Mouse (Mus musculus): ENCODE results near the gene Mamdc2. TPM values are rescaled to one million over a fixed set of nuclear protein-coding genes. Genes with fewer than 3 reads are reported as not detected.
"Not testable (repeated sequence)": the region's sequence is repeated elsewhere in the genome, so short reads cannot be mapped to it uniquely, and the experiment has no call there.

Gene Mamdc2
- 1.9 and 2.0 TPM in 2 replicates for polyA plus RNA-seq (2015; fragmentation: Nextera tagmentation; extraction: Ambion mirVana)

- H3K27ac ChIP-seq, result no peak within 1 kb of the TSS
- peak; percentile 67; the same call in 1 of the 2 replicates for ATAC-seq (ENCODE audit: low FRiP score, low read depth)
- 1% methylated on average over 19 of the region's 19 CpGs for WGBS
- peaks cover 6% of the 10 kb centered on the region; the same call in 1 of the 2 replicates for H3K9me3 ChIP-seq
- peaks cover 24% of the 10 kb centered on the region for H3K4me1 ChIP-seq
- 0 out of 2 replicates have a peak, but pooled peaks cover 3% of the 10 kb centered on the region for H3K27me3 ChIP-seq
- peak within 1 kb of the TSS; percentile 50 for H3K4me3 ChIP-seq
- peak within 1 kb of the TSS; percentile 97 for H3K4me2 ChIP-seq (replicated peaks)
- H3K36me3 ChIP-seq, result no peaks in the 10 kb centered on the region
- H3K9ac ChIP-seq, result peak within 1 kb of the TSS; percentile 65
Measured at GRCm38 (mm10) chr19:23447988-23448497, at the start of gene Mamdc2. TSS of gene Mamdc2 (minus strand) at chr19:23448442.

GRCm38 (mm10) chr19:23498011-23498410 is 49.8 kb upstream of the Mamdc2 start:
- no peaks in the 10 kb centered on the region for H3K27me3 ChIP-seq
- no peaks in the 10 kb centered on the region for H3K9me3 ChIP-seq
- WGBS, result 86% methylated on average over 7 of the region's 7 CpGs
- no peak overlapping the region for H3K9ac ChIP-seq
- peaks cover 7% of the 10 kb centered on the region; the same call in 1 of the 2 replicates for H3K4me1 ChIP-seq
- ATAC-seq (ENCODE audit: low FRiP score, low read depth), result no peak
- no peaks in the 10 kb centered on the region for H3K36me3 ChIP-seq
- no peak overlapping the region for H3K27ac ChIP-seq
- no peak overlapping the region for H3K4me3 ChIP-seq
- no peak overlapping the region for H3K4me2 ChIP-seq (replicated peaks)

- no peak overlapping the region for H3K9ac ChIP-seq
- no peak for ATAC-seq (ENCODE audit: low FRiP score, low read depth)
Measured at GRCm38 (mm10) chr19:23497171-23497917, 49.1 kb upstream of the Mamdc2 start.

GRCm38 (mm10) chr19:23496536-23496935 is 48.3 kb upstream of the Mamdc2 start:
- Histone ChIP-seq H3K4me1 (peaks cover 4% of the 10 kb centered on the region; the same call in 1 of the 2 replicates), H3K4me2 (replicated peaks) (no peak overlapping the region), H3K27me3 (no peaks in the 10 kb centered on the region), H3K27ac (no peak overlapping the region), H3K4me3 (no peak overlapping the region), H3K9ac (no peak overlapping the region), H3K36me3 (no peaks in the 10 kb centered on the region), H3K9me3 (no peaks in the 10 kb centered on the region)
- 95% methylated on average over 3 of the region's 3 CpGs for WGBS
- ATAC-seq (ENCODE audit: low FRiP score, low read depth), result no peak

More at GRCm38 (mm10) chr19:23497171-23497917, 49.1 kb upstream of the Mamdc2 start:
- no peaks in the 10 kb centered on the region for H3K36me3 ChIP-seq
- no peak overlapping the region for H3K4me2 ChIP-seq (replicated peaks)
- H3K4me3 ChIP-seq, result no peak overlapping the region
- H3K27me3 ChIP-seq, result no peaks in the 10 kb centered on the region
- 58% methylated on average over 10 of the region's 10 CpGs for WGBS
- H3K9me3 ChIP-seq, result no peaks in the 10 kb centered on the region
- no peak overlapping the region for H3K27ac ChIP-seq
- H3K4me1 ChIP-seq, result peaks cover 7% of the 10 kb centered on the region; the same call in 1 of the 2 replicates

- H3K4me3 ChIP-seq, result no peak overlapping the region
- no peaks in the 10 kb centered on the region for H3K27me3 ChIP-seq
- peaks cover 10% of the 10 kb centered on the region for H3K4me1 ChIP-seq
- no peak overlapping the region for H3K4me2 ChIP-seq (replicated peaks)
- ATAC-seq (ENCODE audit: low FRiP score, low read depth), result no peak
- H3K9me3 ChIP-seq, result no peaks in the 10 kb centered on the region
- H3K27ac ChIP-seq, result no peak overlapping the region
- H3K36me3 ChIP-seq, result no peaks in the 10 kb centered on the region
- H3K9ac ChIP-seq, result no peak overlapping the region
Measured at GRCm38 (mm10) chr19:23492663-23493062, 44.4 kb upstream of the Mamdc2 start.

- H3K4me2 ChIP-seq (replicated peaks); H3K9ac ChIP-seq; H3K27me3 ChIP-seq; H3K27ac ChIP-seq; ATAC-seq (ENCODE audit: low FRiP score, low read depth); H3K9me3 ChIP-seq; H3K4me1 ChIP-seq; H3K36me3 ChIP-seq; H3K4me3 ChIP-seq: not testable (repeated sequence)
- 36% methylated on average over 7 of the region's 7 CpGs for WGBS
Measured at GRCm38 (mm10) chr19:23490703-23491102, 42.5 kb upstream of the Mamdc2 start.

GRCm38 (mm10) chr19:23489780-23490179 is 41.5 kb upstream of the Mamdc2 start:
- Histone ChIP-seq H3K4me2 (replicated peaks) (no peak overlapping the region), H3K27ac (no peak overlapping the region), H3K36me3 (no peaks in the 10 kb centered on the region), H3K4me3 (no peak overlapping the region), H3K4me1 (peaks cover 7% of the 10 kb centered on the region; the same call in 1 of the 2 replicates), H3K9ac (no peak overlapping the region), H3K9me3 (no peaks in the 10 kb centered on the region), H3K27me3 (no peaks in the 10 kb centered on the region)
- WGBS, result 40% methylated on average over 8 of the region's 8 CpGs
- ATAC-seq (ENCODE audit: low FRiP score, low read depth), result no peak

- Histone ChIP-seq H3K9me3 (no peaks in the 10 kb centered on the region), H3K4me3 (no peak overlapping the region), H3K36me3 (no peaks in the 10 kb centered on the region), H3K4me1 (peaks cover 7% of the 10 kb centered on the region; the same call in 1 of the 2 replicates), H3K4me2 (replicated peaks) (no peak overlapping the region), H3K9ac (no peak overlapping the region), H3K27ac (no peak overlapping the region), H3K27me3 (no peaks in the 10 kb centered on the region)
- WGBS, result 88% methylated on average over 1 of the region's 1 CpGs
- no peak for ATAC-seq (ENCODE audit: low FRiP score, low read depth)
Measured at GRCm38 (mm10) chr19:23487421-23487820, 39.2 kb upstream of the Mamdc2 start.

GRCm38 (mm10) chr19:23486631-23487270 is 38.5 kb upstream of the Mamdc2 start:
- WGBS, result 73% methylated on average over 6 of the region's 6 CpGs

GRCm38 (mm10) chr19:23485940-23486600 is 37.8 kb upstream of the Mamdc2 start:
- Histone ChIP-seq H3K9me3 (no peaks in the 10 kb centered on the region), H3K27ac (no peak overlapping the region)
- no peak for ATAC-seq (ENCODE audit: low FRiP score, low read depth)

More at GRCm38 (mm10) chr19:23486631-23487270, 38.5 kb upstream of the Mamdc2 start:
- H3K9ac ChIP-seq, result no peak overlapping the region
- H3K4me2 ChIP-seq (replicated peaks), result no peak overlapping the region
- H3K4me3 ChIP-seq, result no peak overlapping the region
- H3K27me3 ChIP-seq, result no peaks in the 10 kb centered on the region
- no peaks in the 10 kb centered on the region for H3K36me3 ChIP-seq
- no peak for ATAC-seq (ENCODE audit: low FRiP score, low read depth)
- H3K9me3 ChIP-seq, result no peaks in the 10 kb centered on the region
- peaks cover 7% of the 10 kb centered on the region; the same call in 1 of the 2 replicates for H3K4me1 ChIP-seq
- H3K27ac ChIP-seq, result no peak overlapping the region

GRCm38 (mm10) chr19:23482571-23482970 is 34.3 kb upstream of the Mamdc2 start:
- ATAC-seq (ENCODE audit: low FRiP score, low read depth); H3K9ac ChIP-seq; H3K4me1 ChIP-seq; H3K4me3 ChIP-seq; H3K27me3 ChIP-seq; H3K4me2 ChIP-seq (replicated peaks); H3K27ac ChIP-seq; H3K36me3 ChIP-seq; H3K9me3 ChIP-seq: not testable (repeated sequence)
- 95% methylated on average over 2 of the region's 2 CpGs for WGBS

More at GRCm38 (mm10) chr19:23485940-23486600, 37.8 kb upstream of the Mamdc2 start:
- H3K9ac ChIP-seq, result no peak overlapping the region
- H3K4me3 ChIP-seq, result no peak overlapping the region
- peaks cover 7% of the 10 kb centered on the region; the same call in 1 of the 2 replicates for H3K4me1 ChIP-seq
- H3K4me2 ChIP-seq (replicated peaks), result no peak overlapping the region
- no peaks in the 10 kb centered on the region for H3K27me3 ChIP-seq
- WGBS, result 77% methylated on average over 7 of the region's 7 CpGs
- H3K36me3 ChIP-seq, result no peaks in the 10 kb centered on the region

GRCm38 (mm10) chr19:23479597-23479967 is 31.3 kb upstream of the Mamdc2 start:
- Histone ChIP-seq H3K4me1 (0 out of 2 replicates have a peak, but pooled peaks cover 2% of the 10 kb centered on the region), H3K27ac (no peak overlapping the region), H3K9me3 (no peaks in the 10 kb centered on the region), H3K9ac (no peak overlapping the region), H3K4me3 (no peak overlapping the region), H3K36me3 (no peaks in the 10 kb centered on the region), H3K4me2 (replicated peaks) (no peak overlapping the region), H3K27me3 (no peaks in the 10 kb centered on the region)
- ATAC-seq (ENCODE audit: low FRiP score, low read depth), result no peak
